Mouse (Mus musculus) ES-E14 (cell line): ENCODE data around the gene Slfn4.
"Not testable (repeated sequence)": the region's sequence is repeated elsewhere in the genome, so short reads cannot be mapped to it uniquely, and the experiment has no call there.

Source experiments
- CHD2 ChIP-seq: IDR thresholded peaks from 2 replicates; pipeline ENCODE4 v1.6.1; 2014; ENCODE audit warnings: mild to moderate bottlenecking, low read depth, low read length, inconsistent platforms
- HCFC1 ChIP-seq: IDR thresholded peaks from 2 replicates; pipeline ENCODE4 v1.6.1; 2012; ENCODE audit warnings: low read length, inconsistent platforms, borderline replicate concordance; ENCODE audit not compliant: insufficient read depth
- ZC3H11A ChIP-seq: IDR thresholded peaks from 2 replicates; pipeline ENCODE4 v1.6.1; 2012; ENCODE audit warnings: low read depth, mild to moderate bottlenecking, inconsistent platforms, low read length, borderline replicate concordance
- ZNF384 ChIP-seq: IDR thresholded peaks from 2 replicates; pipeline ENCODE4 v1.6.1; 2012; ENCODE audit warnings: low read depth, low read length, inconsistent platforms

DNA sequence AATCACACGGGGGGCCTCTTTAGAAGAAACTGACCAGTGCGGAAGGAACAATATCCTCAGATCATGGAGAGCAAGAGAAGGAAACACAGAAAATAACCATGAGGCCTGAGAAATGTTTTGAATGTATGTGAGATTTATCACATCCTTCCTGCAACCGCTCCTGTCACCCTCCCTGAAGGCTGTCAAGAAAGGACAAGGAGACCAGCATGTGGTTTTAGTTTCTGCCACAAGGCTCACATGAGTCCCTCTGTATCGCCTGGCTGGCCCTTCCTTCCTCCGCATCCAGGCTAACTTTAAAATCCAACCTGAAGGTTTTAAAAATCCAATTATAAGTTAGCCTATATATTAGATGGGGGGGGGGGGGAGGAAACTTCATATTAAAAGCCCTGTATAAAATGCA is 48.8 kb downstream of the Slfn4 start:
- TF ChIP-seq ZC3H11A, CHD2, ZNF384, HCFC1: not testable (repeated sequence)
